Mouse (Mus musculus) embryonic stem cell, embryonic (primary cell): ENCODE measurements at regions not wholly inside any gene's neighbourhood (a gene's known extent, or its start where the extent isn't known, plus 50 kb on each side); places are given as distances from the start of the nearest gene placed in this dataset.

ENCODE experiments used
- CTCF ChIA-PET, 4 experiments: fragments of 300-600 bp in 2 of 4; fragments of 350-600 bp in 2 of 4; sonication (Branson Sonifier 250); formaldehyde crosslinking; loops; one replicate each; lab custom pipeline; 2022; ENCODE audit warnings: inconsistent platforms in 2 of 4; lab: Charles Lee
- POLR2A ChIA-PET, 4 experiments: fragments of 300-600 bp in 2 of 4; fragments of 350-600 bp in 2 of 4; sonication (Branson Sonifier 250); formaldehyde crosslinking; loops; one replicate each; lab custom pipeline; 2022; ENCODE audit warnings: antibody characterized with exemption in 4 of 4, inconsistent platforms in 1 of 4; lab: Charles Lee

DNA sequence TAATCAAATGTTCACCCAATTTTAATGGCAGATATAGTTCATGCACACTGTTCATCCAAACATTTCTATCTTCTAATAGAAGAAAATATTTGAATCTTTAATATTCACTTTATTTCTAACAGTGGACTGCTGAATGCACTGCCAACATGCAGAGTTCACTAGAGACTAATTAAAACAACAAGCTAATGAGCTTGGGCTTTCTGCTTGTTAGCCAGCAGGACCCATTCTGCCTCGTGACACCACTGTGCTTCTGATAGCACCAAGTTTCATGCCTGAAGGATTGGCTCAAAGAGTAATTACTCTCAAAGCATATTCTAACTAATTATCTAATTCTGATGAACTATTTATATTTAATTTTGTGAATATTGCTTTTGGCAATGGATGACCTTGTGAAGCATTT is 1532.8 kb upstream of the Cntnap5a start:
- ChIA-PET CTCF (no interaction called here), POLR2A (no interaction called here)

DNA sequence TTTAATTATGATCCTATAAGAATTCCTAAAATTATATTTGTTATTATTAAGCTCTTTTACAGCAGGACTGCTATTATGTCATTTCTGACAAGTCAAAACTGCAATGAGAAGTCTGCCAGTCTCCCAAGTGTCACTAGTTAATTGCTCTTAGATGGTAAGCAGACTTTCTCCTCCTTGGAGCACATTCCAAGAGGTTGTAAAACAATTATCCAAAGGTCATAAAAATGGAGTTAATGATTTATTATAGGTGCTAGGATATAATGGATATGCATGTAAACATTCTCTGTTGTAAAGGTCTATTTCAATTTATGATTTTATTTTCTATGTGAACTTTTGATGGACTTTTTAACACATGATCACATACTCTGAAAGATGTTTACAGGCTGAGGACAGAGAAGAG is 1531.7 kb upstream of the Cntnap5a start:
- ChIA-PET POLR2A (interaction anchor here in 1 of 4 experiments (0.6 kb wide), 1 partner anchor 1508 kb away, joined by 3 read pairs; no protein-coding TSS in a partner anchor), CTCF (interaction anchor here in 1 of 4 experiments (0.9 kb wide), 1 partner anchor 21 kb away, joined by 3 read pairs; no protein-coding TSS in a partner anchor)
